Mouse (Mus musculus) midbrain, embryonic 11.5 days (tissue): ENCODE measurements around the gene Fkbp2. TPM values are rescaled to one million over a fixed set of nuclear protein-coding genes. Genes with fewer than 3 reads are reported as not detected.
A peak's percentile ranks its signal among the peaks of the same experiment; 100 is the strongest.

Experiments used
- ATAC-seq: fragments of 200-750 bp; cut with Nextera tagmentation; 2 replicates; pipeline ENCODE4 v1.8.0; 2017; ENCODE audit warnings: moderate TSS enrichment, moderate library complexity; ENCODE audit not compliant: low FRiP score
- DNase-seq: peaks from one replicate; pipeline ENCODE4 v3.0.0; 2015; ENCODE audit warnings: low spot score; ENCODE audit errors: missing footprints
- H3K27ac ChIP-seq: fragments of 300-500 bp; sonication (generic); 2 replicates; pipeline ENCODE4 v1.5.1; 2014; ENCODE audit warnings: low read depth, low read length
- H3K27me3 ChIP-seq: fragments of 300-500 bp; sonication (generic); 2 replicates; pipeline ENCODE4 v1.6.1; 2014; ENCODE audit warnings: mild to moderate bottlenecking, low read length, moderate library complexity, mixed read lengths; ENCODE audit not compliant: control insufficient read depth, insufficient read depth
- H3K36me3 ChIP-seq: fragments of 300-500 bp; sonication (generic); 2 replicates; pipeline ENCODE4 v1.6.1; 2014; ENCODE audit warnings: mild to moderate bottlenecking, low read length, moderate library complexity, mixed read lengths; ENCODE audit not compliant: control insufficient read depth, insufficient read depth
- H3K4me1 ChIP-seq: fragments of 300-500 bp; sonication (generic); 2 replicates; pipeline ENCODE4 v1.6.1; 2014; ENCODE audit warnings: low read length; ENCODE audit not compliant: control insufficient read depth, insufficient read depth
- H3K4me2 ChIP-seq: fragments of 300-500 bp; sonication (generic); 2 replicates; pipeline ENCODE4 v1.6.1; 2014; ENCODE audit warnings: mild to moderate bottlenecking, moderate library complexity
- H3K4me3 ChIP-seq: fragments of 300-500 bp; sonication (generic); 2 replicates; pipeline ENCODE4 v1.5.1; 2014; ENCODE audit warnings: low read depth, low read length
- H3K9ac ChIP-seq: fragments of 300-500 bp; sonication (generic); 2 replicates; pipeline ENCODE4 v1.6.1; 2014; ENCODE audit warnings: low read length
- H3K9me3 ChIP-seq: fragments of 300-500 bp; sonication (generic); 2 replicates; pipeline ENCODE4 v1.6.1; 2016; ENCODE audit warnings: low read length; ENCODE audit not compliant: control insufficient read depth
- WGBS: fragments of 180-500 bp; shearing (Covaris S2); extraction: QIAGEN DNeasy Blood & Tissue Kit; methylation state at CpG from one replicate; pipeline ENCODE4 v1.1.7; 2014; 5-methylcytosine and 5-hydroxymethylcytosine counted together
- polyA plus RNA-seq: library from polyadenylated mRNA; unstranded; fragments of >200 nt; fragmentation: Nextera tagmentation; extraction: Ambion mirVana; gene quantifications from 2 replicates; pipeline ENCODE4 v1.2.1, GENCODE M21; 2014

The Fkbp2 gene
- polyA plus RNA-seq, 1 experiment from 2014 or later: 81.3 TPM

GRCm38 (mm10) chr19:7012426-7012825 is 32.1 kb upstream of the Fkbp2 start:
- Histone ChIP-seq H3K36me3 (0 out of 2 replicates have a peak, but pooled peaks cover 3% of the 10 kb centered on the region), H3K27me3 (no peaks in the 10 kb centered on the region), H3K4me2 (no peak overlapping the region), H3K9me3 (no peaks in the 10 kb centered on the region), H3K4me3 (no peak overlapping the region), H3K9ac (no peak overlapping the region), H3K27ac (no peak overlapping the region), H3K4me1 (no peaks in the 10 kb centered on the region)
- 80% methylated on average over 4 of the region's 4 CpGs for WGBS
- ATAC-seq (no peak), DNase-seq (no peak)

- Histone ChIP-seq H3K4me2 (no peak overlapping the region), H3K27me3 (no peaks in the 10 kb centered on the region), H3K27ac (no peak overlapping the region), H3K9ac (no peak overlapping the region), H3K4me3 (no peak overlapping the region), H3K36me3 (no peaks in the 10 kb centered on the region), H3K4me1 (no peaks in the 10 kb centered on the region), H3K9me3 (no peaks in the 10 kb centered on the region)
- no peak for ATAC-seq
- DNase-seq: no peak
- WGBS: 85% methylated on average over 9 of the region's 9 CpGs
Measured at GRCm38 (mm10) chr19:7006892-7007593, 26.7 kb upstream of the Fkbp2 start.

- 93% methylated on average over 19 of the region's 19 CpGs for WGBS
Measured at GRCm38 (mm10) chr19:6999360-7000063, 19.2 kb upstream of the Fkbp2 start.

DNA sequence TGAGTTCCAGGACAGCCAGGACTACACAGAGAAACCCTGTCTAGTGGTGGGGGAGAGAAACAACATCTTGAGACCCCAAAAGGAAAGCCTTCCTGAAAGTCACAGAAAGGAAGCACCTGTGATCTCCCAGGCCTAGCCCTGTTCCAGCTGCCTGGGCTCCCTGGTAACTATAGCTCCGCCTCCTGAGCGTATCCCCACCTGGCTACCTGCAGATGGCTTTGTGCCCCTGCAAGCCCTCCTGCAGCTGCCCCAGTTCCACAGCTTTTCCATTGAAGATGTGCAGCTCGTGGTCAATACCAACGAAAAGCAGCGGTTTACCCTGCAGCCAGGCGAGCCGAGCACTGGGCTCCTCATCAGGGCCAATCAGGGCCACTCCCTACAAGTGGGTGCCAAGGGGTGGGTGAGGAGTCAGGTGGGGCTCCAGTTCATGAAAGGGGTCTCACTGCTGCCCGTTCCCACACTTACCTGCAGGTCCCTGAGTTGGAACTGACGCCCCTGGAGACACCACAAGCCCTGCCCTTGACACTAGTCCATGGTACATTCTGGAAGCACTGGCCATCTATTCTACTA is 17.5 kb upstream of the Fkbp2 start:
- Histone ChIP-seq H3K4me3 (no peak overlapping the region), H3K9me3 (no peaks in the 10 kb centered on the region), H3K4me1 (peaks cover 19% of the 10 kb centered on the region), H3K27ac (no peak overlapping the region), H3K36me3 (peaks cover 7% of the 10 kb centered on the region; the same call in 1 of the 2 replicates), H3K4me2 (no peak overlapping the region), H3K27me3 (no peaks in the 10 kb centered on the region), H3K9ac (no peak overlapping the region)
- DNase-seq: no peak
- no peak for ATAC-seq
- WGBS: 80% methylated on average over 9 of the region's 9 CpGs

More at GRCm38 (mm10) chr19:6999360-7000063, 19.2 kb upstream of the Fkbp2 start:
- H3K4me1 ChIP-seq: peaks cover 14% of the 10 kb centered on the region
- H3K4me2 ChIP-seq: no peak overlapping the region
- no peaks in the 10 kb centered on the region for H3K9me3 ChIP-seq
- H3K4me3 ChIP-seq: no peak overlapping the region
- no peaks in the 10 kb centered on the region for H3K27me3 ChIP-seq
- H3K9ac ChIP-seq: no peak overlapping the region
- H3K27ac ChIP-seq: no peak overlapping the region
- ATAC-seq (no peak), DNase-seq (no peak)
- H3K36me3 ChIP-seq: peaks cover 7% of the 10 kb centered on the region; the same call in 1 of the 2 replicates

DNA sequence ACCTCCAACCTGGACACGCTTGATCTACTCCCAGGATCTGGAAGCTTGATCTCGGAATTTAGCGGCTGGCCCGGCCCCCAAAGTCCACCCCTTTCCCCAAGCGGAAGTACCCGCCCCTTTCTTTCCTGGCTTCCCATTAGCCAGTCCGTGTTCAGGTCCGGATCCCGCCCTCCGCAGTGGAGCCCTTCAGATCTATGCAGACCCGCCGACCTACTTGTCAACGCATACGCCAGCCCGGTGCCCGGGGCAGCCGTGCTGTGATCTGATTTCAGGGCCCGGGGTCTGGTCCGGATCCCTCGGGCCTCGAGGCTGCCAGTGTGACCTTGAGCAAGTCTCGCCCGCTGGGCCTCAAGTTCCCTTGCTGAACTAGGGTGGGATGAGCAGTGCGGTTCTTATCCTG is 15.7 kb upstream of the Fkbp2 start, which contains the start of the genes Nudt22 and Trpt1:
Nudt22 (minus strand) TSS at position 112 of the 400 bp plus-strand sequence.
Trpt1 (plus strand) TSS at position 126 of the 400 bp plus-strand sequence.
- H3K4me1 ChIP-seq: peaks cover 22% of the 10 kb centered on the region
- peak within 1 kb of the TSS; percentile 75 for H3K9ac ChIP-seq
- H3K27ac ChIP-seq: peak within 1 kb of the TSS; percentile 35; the same call in 1 of the 2 replicates
- DNase-seq (peak; percentile 96), ATAC-seq (peak; percentile 76)
- no peaks in the 10 kb centered on the region for H3K9me3 ChIP-seq
- H3K36me3 ChIP-seq: peaks cover 7% of the 10 kb centered on the region; the same call in 1 of the 2 replicates
- H3K4me2 ChIP-seq: peak within 1 kb of the TSS; percentile 89
- H3K27me3 ChIP-seq: no peaks in the 10 kb centered on the region
- H3K4me3 ChIP-seq: peak within 1 kb of the TSS; percentile 54
- 1% methylated on average over 24 of the region's 24 CpGs for WGBS

DNA sequence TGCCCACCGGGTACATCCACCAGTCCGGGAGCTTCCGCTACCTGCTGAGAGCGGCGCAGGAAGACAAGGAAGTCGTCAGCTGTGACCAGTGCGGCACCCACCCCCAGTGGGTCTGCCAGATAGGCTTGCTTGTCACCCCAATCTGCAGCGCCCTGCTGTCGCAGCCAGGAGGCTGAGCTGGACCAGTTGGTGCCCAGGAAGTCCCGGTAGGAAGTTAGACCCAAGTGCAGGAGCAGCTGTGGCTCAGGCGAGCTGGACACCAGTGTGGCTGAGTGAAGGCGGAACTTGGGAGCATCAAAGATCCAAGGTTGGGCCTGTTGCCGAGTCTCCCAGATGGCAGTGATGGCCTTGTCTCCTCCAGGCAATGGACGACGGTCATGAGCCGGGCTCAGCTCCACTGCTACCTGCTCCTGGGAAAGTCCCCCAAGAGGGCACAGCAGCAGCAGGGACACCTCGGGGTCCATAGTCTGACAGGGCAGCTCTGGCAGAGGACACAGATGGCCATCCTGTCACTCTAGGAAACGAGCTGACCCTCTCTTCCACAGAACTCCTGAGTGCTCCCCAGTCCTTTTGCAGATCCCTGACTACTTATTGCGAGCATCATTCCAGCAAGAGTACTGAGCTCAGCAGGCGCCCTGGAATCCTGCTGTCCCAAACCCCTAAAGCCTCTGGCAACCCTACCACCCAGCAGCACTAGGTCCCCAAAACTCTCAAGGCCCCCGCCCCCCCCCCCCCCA is 15.1 kb upstream of the Fkbp2 start:
- H3K36me3 ChIP-seq: peaks cover 7% of the 10 kb centered on the region; the same call in 1 of the 2 replicates
- 50% methylated on average over 21 of the region's 21 CpGs for WGBS
- H3K4me1 ChIP-seq: peaks cover 22% of the 10 kb centered on the region
- no peak for DNase-seq
- peak overlapping the region; percentile 89 for H3K4me2 ChIP-seq
- H3K9ac ChIP-seq: peak overlapping the region; percentile 75
- H3K9me3 ChIP-seq: no peaks in the 10 kb centered on the region
- no peak overlapping the region for H3K27ac ChIP-seq
- H3K27me3 ChIP-seq: no peaks in the 10 kb centered on the region
- H3K4me3 ChIP-seq: peak overlapping the region; percentile 54
- no peak for ATAC-seq

DNA sequence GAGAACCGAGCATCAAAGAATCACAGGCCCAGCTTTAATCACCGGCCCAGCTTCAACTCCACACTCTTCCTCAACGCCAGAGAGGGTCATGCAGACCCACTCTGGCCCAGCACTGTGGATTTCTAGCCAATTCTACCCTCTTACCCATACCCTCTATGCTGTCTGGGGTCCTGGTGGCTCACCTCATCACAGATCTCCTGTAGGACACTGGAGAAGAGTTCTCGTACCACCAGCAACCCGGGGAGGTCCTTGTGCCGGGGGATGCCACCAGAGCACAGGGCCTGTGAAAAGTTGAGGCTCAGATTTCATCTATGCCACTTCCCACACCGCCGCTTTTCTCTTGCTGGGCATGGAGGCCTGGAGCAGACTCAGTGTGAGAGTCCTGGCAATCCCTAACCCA is 14.2 kb upstream of the Fkbp2 start:
- 85% methylated on average over 8 of the region's 8 CpGs for WGBS
- peaks cover 7% of the 10 kb centered on the region; the same call in 1 of the 2 replicates for H3K36me3 ChIP-seq
- H3K4me1 ChIP-seq: peaks cover 22% of the 10 kb centered on the region
- ATAC-seq (no peak), DNase-seq (no peak)
- H3K27me3 ChIP-seq: no peaks in the 10 kb centered on the region
- no peak overlapping the region for H3K9ac ChIP-seq
- no peak overlapping the region for H3K4me2 ChIP-seq
- H3K4me3 ChIP-seq: no peak overlapping the region
- H3K27ac ChIP-seq: no peak overlapping the region
- no peaks in the 10 kb centered on the region for H3K9me3 ChIP-seq

GRCm38 (mm10) chr19:6994002-6994401 is 13.7 kb upstream of the Fkbp2 start:
- H3K27me3 ChIP-seq: no peaks in the 10 kb centered on the region
- peaks cover 22% of the 10 kb centered on the region for H3K4me1 ChIP-seq
- 85% methylated on average over 8 of the region's 8 CpGs for WGBS

More at GRCm38 (mm10) chr19:6994002-6994401, 13.7 kb upstream of the Fkbp2 start:
- DNase-seq (no peak), ATAC-seq (no peak)
- Histone ChIP-seq H3K9me3 (no peaks in the 10 kb centered on the region), H3K9ac (no peak overlapping the region), H3K4me2 (no peak overlapping the region), H3K27ac (no peak overlapping the region), H3K36me3 (peaks cover 3% of the 10 kb centered on the region; the same call in 1 of the 2 replicates), H3K4me3 (no peak overlapping the region)
